Mouse (Mus musculus) C2C12 (cell line): ENCODE measurements around the gene Smim17. TPM values are rescaled to one million over a fixed set of nuclear protein-coding genes. Genes with fewer than 3 reads are reported as not detected.
"Not testable (repeated sequence)": the region's sequence is repeated elsewhere in the genome, so short reads cannot be mapped to it uniquely, and the experiment has no call there.

Source experiments
- H3K27me3 ChIP-seq: one replicate; pipeline ENCODE4 v1.6.1; 2011; ENCODE audit not compliant: control insufficient read depth, insufficient read depth, insufficient read length
- H3K36me3 ChIP-seq: one replicate; pipeline ENCODE4 v1.6.1; 2011; ENCODE audit not compliant: control insufficient read depth, insufficient read depth
- H3K4me3 ChIP-seq: one replicate; pipeline ENCODE4 v1.5.1; 2011; ENCODE audit warnings: mild to moderate bottlenecking, control low read depth; ENCODE audit not compliant: poor library complexity, insufficient read depth, severe bottlenecking
- H3K79me2 ChIP-seq: one replicate; pipeline ENCODE4 v1.6.1; 2011; ENCODE audit not compliant: control insufficient read depth, insufficient read depth
- H3K79me3 ChIP-seq: one replicate; pipeline ENCODE4 v1.6.1; 2011; ENCODE audit warnings: low read depth, control low read depth
- H3ac ChIP-seq: one replicate; pipeline ENCODE3; 2011; ENCODE audit warnings: low read depth; ENCODE audit not compliant: control insufficient read depth, insufficient read length
- CEBPB ChIP-seq: IDR thresholded peaks from one replicate; pipeline ENCODE4 v1.6.1; 2011; ENCODE audit warnings: low read depth, mild to moderate bottlenecking, control low read depth, moderate library complexity
- CTCF ChIP-seq: IDR thresholded peaks from one replicate; pipeline ENCODE4 v1.5.1; 2011; ENCODE audit not compliant: control insufficient read depth, insufficient read depth, insufficient read length
- FOSL1 ChIP-seq: IDR thresholded peaks from one replicate; pipeline ENCODE4 v1.8.0; 2011; ENCODE audit warnings: mild to moderate bottlenecking, low read length; ENCODE audit not compliant: poor library complexity, insufficient read depth, severe bottlenecking
- MAX ChIP-seq: IDR thresholded peaks from one replicate; pipeline ENCODE4 v1.6.1; 2011; ENCODE audit warnings: mild to moderate bottlenecking, control low read depth
- MYOD1 ChIP-seq: IDR thresholded peaks from one replicate; pipeline ENCODE4 v1.6.1; 2011; ENCODE audit warnings: low read depth; ENCODE audit not compliant: control insufficient read depth, insufficient read length
- MYOG ChIP-seq: IDR thresholded peaks from one replicate; pipeline ENCODE4 v1.6.1; 2011; ENCODE audit not compliant: control insufficient read depth, insufficient read length; ENCODE audit errors: extremely low read depth
- USF1 ChIP-seq: IDR thresholded peaks from one replicate; pipeline ENCODE4 v1.6.1; 2011; ENCODE audit warnings: low read depth, mild to moderate bottlenecking, control low read depth, moderate library complexity
- polyA plus RNA-seq: library from polyadenylated mRNA; unstranded; fragments of >200 nt; fragmentation: generic; extraction: Trizol; gene quantifications from one replicate; pipeline ENCODE4 v1.2.1, GENCODE M21; 2012; ENCODE audit warnings: missing spikeins

The Smim17 gene
- polyA plus RNA-seq, 1 experiment = 0.06 TPM

DNA sequence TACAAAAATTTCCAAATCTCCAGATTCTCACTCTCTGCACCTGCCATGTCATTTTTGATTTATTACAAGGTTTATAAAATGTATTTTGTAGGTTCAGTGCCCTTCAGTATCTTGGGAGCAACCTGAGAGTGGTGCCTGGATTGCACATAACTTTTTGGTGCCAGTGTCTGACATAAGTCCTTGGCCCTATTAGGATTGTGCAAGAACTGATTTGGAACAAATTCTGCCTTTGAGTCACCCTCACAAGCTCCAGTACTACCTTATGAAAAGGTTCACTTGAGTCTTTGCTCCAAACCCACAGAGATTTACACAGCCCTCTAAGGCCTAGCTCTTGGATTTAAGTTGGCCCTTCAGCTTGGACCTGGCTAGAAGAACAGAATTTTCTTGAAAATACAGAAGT, 68.4 kb downstream of the Smim17 start, which contains the start of gene Olfr1346:
Olfr1346 (plus strand) TSS at position 151 of the 400 bp plus-strand sequence.
- no peak within 1 kb of the TSS for H3K4me3 ChIP-seq
- no peaks in the 10 kb centered on the region for H3K79me2 ChIP-seq
- H3K27me3 ChIP-seq = no peaks in the 10 kb centered on the region
- H3ac ChIP-seq = no peak within 1 kb of the TSS
- no peaks in the 10 kb centered on the region for H3K36me3 ChIP-seq
- TF ChIP-seq MYOD1 = no peak
- TF ChIP-seq MAX = no peak
- TF ChIP-seq CTCF = no peak
- no peak for TF ChIP-seq USF1
- no peak for TF ChIP-seq CEBPB
- no peak for TF ChIP-seq MYOG
- no peak for TF ChIP-seq FOSL1
- H3K79me3 ChIP-seq = no peaks in the 10 kb centered on the region

DNA sequence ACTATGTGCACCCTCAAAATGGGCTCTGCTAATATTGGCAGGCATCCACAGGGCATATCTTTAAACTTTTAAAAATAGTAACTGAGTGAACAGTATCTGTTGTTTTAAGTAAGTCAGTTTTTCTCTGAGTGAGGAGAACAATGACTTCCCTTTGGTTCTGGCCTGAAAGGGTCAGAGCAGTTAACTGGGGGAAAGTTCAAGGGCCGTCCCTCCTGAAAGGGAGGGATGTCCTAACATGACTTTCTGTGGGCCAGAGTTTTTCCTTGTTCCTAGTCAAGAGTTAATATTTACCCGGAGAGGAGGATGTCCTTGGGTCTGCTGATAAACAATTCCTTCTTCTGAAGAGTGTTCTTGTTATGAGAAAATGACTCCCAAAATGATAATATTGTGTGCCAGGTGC, 79.1 kb downstream of the Smim17 start:
- not testable (repeated sequence) for H3K79me3 ChIP-seq, H3K79me2 ChIP-seq, H3K27me3 ChIP-seq, H3ac ChIP-seq, H3K36me3 ChIP-seq, H3K4me3 ChIP-seq

Other genes with a start within 250 kb of the Smim17 start
- 31.1 TPM for gene Zfp787, start 242.7 kb upstream of the Smim17 start, polyA plus RNA-seq
- 30.9 TPM for gene Zfp444, start 226.5 kb upstream of the Smim17 start, polyA plus RNA-seq
- gene Galp, start 201.6 kb upstream of the Smim17 start, polyA plus RNA-seq = not detected
- gene Zscan5b, start 176.4 kb upstream of the Smim17 start, polyA plus RNA-seq = not detected
- gene Epp13, start 146.0 kb upstream of the Smim17 start, polyA plus RNA-seq = not detected
- 1.4 TPM for gene Zfp667, start 112.1 kb upstream of the Smim17 start, polyA plus RNA-seq
- 0.18 TPM for gene Zfp583, start 67.4 kb upstream of the Smim17 start, polyA plus RNA-seq
- 0.01 TPM for gene Gm3854, start 55.0 kb upstream of the Smim17 start, polyA plus RNA-seq
- gene Zfp78, start 35.4 kb upstream of the Smim17 start, polyA plus RNA-seq = 0.34 TPM
- gene Zfp28, start 15.4 kb upstream of the Smim17 start, polyA plus RNA-seq = 2.7 TPM
- not detected for gene Gm20715, start 11.6 kb downstream of the Smim17 start, polyA plus RNA-seq
- gene Olfr1344, start 40.0 kb downstream of the Smim17 start, polyA plus RNA-seq = not detected
- not detected for gene Olfr1336, start 57.5 kb downstream of the Smim17 start, polyA plus RNA-seq
- gene Olfr1346, start 68.4 kb downstream of the Smim17 start, polyA plus RNA-seq = 0.01 TPM
- gene Olfr5, start 88.2 kb downstream of the Smim17 start, polyA plus RNA-seq = not detected
- gene Olfr1347, start 101.0 kb downstream of the Smim17 start, polyA plus RNA-seq = not detected
- not detected for gene Olfr1348, start 110.0 kb downstream of the Smim17 start, polyA plus RNA-seq
- not detected for gene Olfr1349, start 124.2 kb downstream of the Smim17 start, polyA plus RNA-seq
- gene Olfr1350, start 166.1 kb downstream of the Smim17 start, polyA plus RNA-seq = not detected